Mouse (Mus musculus) brain, embryonic 14.5 days (tissue): ENCODE results near the gene Trpm3.

Experiments used
- CTCF ChIP-seq: fragments of 200-500 bp; IDR thresholded peaks from 2 replicates; pipeline ENCODE4 v1.5.1; 2012; ENCODE audit warnings: inconsistent platforms, mild to moderate bottlenecking, moderate library complexity, borderline replicate concordance; ENCODE audit not compliant: insufficient read depth, insufficient read length; ENCODE audit errors: extremely low read depth
- POLR2A ChIP-seq: fragments of 200-500 bp; IDR thresholded peaks from 2 replicates; pipeline ENCODE4 v1.6.1; 2012; ENCODE audit warnings: mild to moderate bottlenecking, inconsistent platforms, borderline replicate concordance; ENCODE audit not compliant: poor library complexity, insufficient read depth, insufficient read length, severe bottlenecking; ENCODE audit errors: extremely low read depth

- TF ChIP-seq CTCF (no peak), POLR2A (no peak)
Observed at GRCm38 (mm10) chr19:22249076-22249475, 110.2 kb downstream of the Trpm3 start.
